Mouse (Mus musculus) left cerebral cortex, postnatal 10 days (tissue): ENCODE data around the gene Tmem233. TPM values are rescaled to one million over a fixed set of nuclear protein-coding genes. Genes with fewer than 3 reads are reported as not detected.

Experiments used
- DNase-seq, 2 experiments: peaks; one replicate each; pipeline ENCODE4 v3.0.0; 2021 to 2022; ENCODE audit warnings: low spot score in 2 of 2, mixed read lengths in 1 of 2; ENCODE audit errors: extremely low spot score in 1 of 2
- intact Hi-C: fragments of 180-260 bp; cut with DNase I; formaldehyde crosslinking; loops from one replicate; pipeline ENCODE4 v1.15.1; 2025
- total RNA-seq, 2 experiments: library from RNA; stranded (reverse); gene quantifications; 2 replicates each; pipeline ENCODE4 v1.2.3; 2021

Gene Tmem233
- total RNA-seq, 2 experiments from 2014 or later: not detected

GRCm38 (mm10) chr5:116009884-116010627 is 73.0 kb downstream of the Tmem233 start:
- intact Hi-C loops: no loop called here
- DNase-seq: no peak

GRCm38 (mm10) chr5:116009091-116009851 is 73.8 kb downstream of the Tmem233 start:
- intact Hi-C loops: no loop called here
- DNase-seq: no peak

GRCm38 (mm10) chr5:116007723-116008122 is 75.3 kb downstream of the Tmem233 start:
- DNase-seq: no peak
- intact Hi-C loops: no loop called here

- DNase-seq: no peak
- intact Hi-C loops: no loop called here
Measured at GRCm38 (mm10) chr5:116006324-116007099, 76.5 kb downstream of the Tmem233 start.

GRCm38 (mm10) chr5:116004271-116004670 is 78.8 kb downstream of the Tmem233 start:
- DNase-seq: no peak
- intact Hi-C loops: no loop called here

- no peak for DNase-seq
- intact Hi-C loops: no loop called here
Measured at GRCm38 (mm10) chr5:116003825-116004224, 79.2 kb downstream of the Tmem233 start.

- intact Hi-C loops: no loop called here
- no peak for DNase-seq
Measured at GRCm38 (mm10) chr5:116003154-116003553, 79.9 kb downstream of the Tmem233 start.

- DNase-seq: no peak
- intact Hi-C loops: no loop called here
Measured at GRCm38 (mm10) chr5:115997376-115997775, 85.7 kb downstream of the Tmem233 start.

- intact Hi-C loops: no loop called here
- DNase-seq: no peak
Measured at GRCm38 (mm10) chr5:115994101-115994500, 88.9 kb downstream of the Tmem233 start.

GRCm38 (mm10) chr5:115991717-115992116 is 91.3 kb downstream of the Tmem233 start:
- intact Hi-C loops: no loop called here
- no peak for DNase-seq

Other genes starting within 250 kb of the Tmem233 start
- gene Cit, start 238.0 kb downstream of the Tmem233 start, total RNA-seq: 100 to 1,000 TPM; 105 to 116 TPM
- gene Prkab1, start 58.7 kb downstream of the Tmem233 start, total RNA-seq: 10 to 100 TPM; 25.7 to 31.9 TPM
- under 1 TPM; 0.09 to 0.41 TPM for gene Ccdc60, start 205.7 kb upstream of the Tmem233 start, total RNA-seq